Mouse (Mus musculus) naive thymus-derived CD4-positive, alpha-beta T cell, adult 2 months (primary cell): ENCODE measurements around the gene Clic4.
"Not testable (repeated sequence)": the region's sequence is repeated elsewhere in the genome, so short reads cannot be mapped to it uniquely, and the experiment has no call there.

ENCODE experiments used
- DNase-seq: peaks from one replicate; pipeline ENCODE4 v3.0.0-alpha.2; 2011; ENCODE audit warnings: low read depth

Clic4 gene

GRCm38 (mm10) chr4:135292477-135293089 is 20.0 kb upstream of the Clic4 start:
- DNase-seq, result peak; percentile 68

GRCm38 (mm10) chr4:135291841-135292240 is 19.2 kb upstream of the Clic4 start:
- no peak for DNase-seq

- no peak for DNase-seq
Measured at GRCm38 (mm10) chr4:135291199-135291598, 18.6 kb upstream of the Clic4 start.

- no peak for DNase-seq
Measured at GRCm38 (mm10) chr4:135287975-135288374, 15.4 kb upstream of the Clic4 start.

- DNase-seq, result no peak
Measured at GRCm38 (mm10) chr4:135286833-135287395, 14.3 kb upstream of the Clic4 start.

GRCm38 (mm10) chr4:135286033-135286622 is 13.5 kb upstream of the Clic4 start:
- no peak for DNase-seq

- no peak for DNase-seq
Measured at GRCm38 (mm10) chr4:135285436-135285835, 12.8 kb upstream of the Clic4 start.

GRCm38 (mm10) chr4:135283875-135284274 is 11.3 kb upstream of the Clic4 start:
- DNase-seq, result no peak

- no peak for DNase-seq
Measured at GRCm38 (mm10) chr4:135283417-135283816, 10.8 kb upstream of the Clic4 start.

- no peak for DNase-seq
Measured at GRCm38 (mm10) chr4:135282651-135283290, 10.2 kb upstream of the Clic4 start.

GRCm38 (mm10) chr4:135280016-135280415 is 7.4 kb upstream of the Clic4 start:
- not testable (repeated sequence) for DNase-seq

GRCm38 (mm10) chr4:135276681-135277379 is 4.2 kb upstream of the Clic4 start:
- DNase-seq, result no peak

- DNase-seq, result no peak
Measured at GRCm38 (mm10) chr4:135274761-135275160, 2.1 kb upstream of the Clic4 start.

GRCm38 (mm10) chr4:135273307-135273682 is 681 bp upstream of the Clic4 start:
- no peak for DNase-seq

- DNase-seq, result no peak
Measured at GRCm38 (mm10) chr4:135271881-135272616, 565 bp downstream of the Clic4 start.

GRCm38 (mm10) chr4:135271419-135271828 is 1.2 kb downstream of the Clic4 start:
- peak; percentile 53 for DNase-seq

GRCm38 (mm10) chr4:135270476-135270875 is 2.1 kb downstream of the Clic4 start:
- no peak for DNase-seq

- DNase-seq, result peak; percentile 54
Measured at GRCm38 (mm10) chr4:135269656-135270341, 2.8 kb downstream of the Clic4 start.

- no peak for DNase-seq
Measured at GRCm38 (mm10) chr4:135267521-135267920, 5.1 kb downstream of the Clic4 start.

- DNase-seq, result no peak
Measured at GRCm38 (mm10) chr4:135266987-135267386, 5.6 kb downstream of the Clic4 start.

- no peak for DNase-seq
Measured at GRCm38 (mm10) chr4:135260434-135260833, 12.2 kb downstream of the Clic4 start.
